Mouse (Mus musculus): ENCODE measurements around the gene Commd8. TPM values are rescaled to one million over a fixed set of nuclear protein-coding genes. Genes with fewer than 3 reads are reported as not detected.

Commd8 gene
- polyA plus RNA-seq, 1 experiment = 46.6 TPM

GRCm38 (mm10) chr5:72182804-72183203 lies 14.8 kb upstream of the Commd8 start:
- 31% methylated on average over 4 of the region's 4 CpGs for WGBS
- no peak for TF ChIP-seq POLR2A (IDR thresholded peaks at IDR 0.05; ENCODE audit: borderline replicate concordance, control insufficient read depth, low read depth, low read length)
- Histone ChIP-seq H3K27ac (ENCODE audit: control insufficient read depth, insufficient read depth, low read depth, low read length, poor library complexity) (peak overlapping the region; percentile 78), H3K4me3 (replicated peaks; ENCODE audit: control insufficient read depth, low read depth, low read length) (peak overlapping the region; percentile 58), H3K4me1 (ENCODE audit: control insufficient read depth, insufficient read depth, low read length) (peaks cover 10% of the 10 kb centered on the region)

DNA sequence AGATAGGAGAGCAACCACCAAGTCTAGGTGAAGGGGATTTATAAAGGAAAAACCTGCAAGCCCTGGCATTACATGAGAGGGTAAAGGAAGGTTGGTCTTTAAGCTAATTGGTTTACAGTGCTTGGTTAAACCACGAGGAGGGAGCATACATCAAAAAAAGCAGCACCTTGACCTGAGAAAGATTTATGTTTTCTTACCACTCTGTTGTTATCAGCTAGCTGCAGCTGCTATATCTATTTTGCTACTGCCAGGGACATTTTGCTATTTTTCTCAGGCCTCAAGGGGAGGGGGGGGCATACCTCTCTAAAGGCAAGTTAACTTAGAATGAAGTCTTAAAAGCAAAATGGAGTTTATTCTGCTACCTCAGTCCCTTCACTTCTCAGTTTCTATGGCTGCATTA lies 13.2 kb upstream of the Commd8 start:
- H3K4me1 ChIP-seq (ENCODE audit: control insufficient read depth, insufficient read depth, low read length) = peaks cover 10% of the 10 kb centered on the region
- no peak overlapping the region for H3K27ac ChIP-seq (ENCODE audit: control insufficient read depth, insufficient read depth, low read depth, low read length, poor library complexity)

GRCm38 (mm10) chr5:72175530-72175929 lies 7.5 kb upstream of the Commd8 start:
- 83% methylated on average over 7 of the region's 7 CpGs for WGBS
- H3K27ac ChIP-seq (ENCODE audit: control insufficient read depth, insufficient read depth, low read depth, low read length, poor library complexity) = no peak overlapping the region
- no peak overlapping the region for H3K4me3 ChIP-seq (replicated peaks; ENCODE audit: control insufficient read depth, low read depth, low read length)
- TF ChIP-seq CTCF (IDR thresholded peaks at IDR 0.05; ENCODE audit: control insufficient read depth, insufficient read depth, low read length) (no peak), POLR2A (IDR thresholded peaks at IDR 0.05; ENCODE audit: borderline replicate concordance, control insufficient read depth, low read depth, low read length) (no peak)
- no peaks in the 10 kb centered on the region for H3K4me1 ChIP-seq (ENCODE audit: control insufficient read depth, insufficient read depth, low read length)

More for the DNA sequence above, 13.2 kb upstream of the Commd8 start:
- no peak for TF ChIP-seq CTCF (IDR thresholded peaks at IDR 0.05; ENCODE audit: control insufficient read depth, insufficient read depth, low read length)
- TF ChIP-seq POLR2A (IDR thresholded peaks at IDR 0.05; ENCODE audit: borderline replicate concordance, control insufficient read depth, low read depth, low read length) = no peak
- no peak overlapping the region for H3K4me3 ChIP-seq (replicated peaks; ENCODE audit: control insufficient read depth, low read depth, low read length)
- 15% methylated on average over 1 of the region's 1 CpGs for WGBS

GRCm38 (mm10) chr5:72175050-72175449 lies 7.1 kb upstream of the Commd8 start:
- no peak overlapping the region for H3K4me3 ChIP-seq (replicated peaks; ENCODE audit: control insufficient read depth, low read depth, low read length)
- H3K27ac ChIP-seq (ENCODE audit: control insufficient read depth, insufficient read depth, low read depth, low read length, poor library complexity) = no peak overlapping the region
- TF ChIP-seq CTCF (IDR thresholded peaks at IDR 0.05; ENCODE audit: control insufficient read depth, insufficient read depth, low read length) = no peak
- TF ChIP-seq POLR2A (IDR thresholded peaks at IDR 0.05; ENCODE audit: borderline replicate concordance, control insufficient read depth, low read depth, low read length) = no peak
- H3K4me1 ChIP-seq (ENCODE audit: control insufficient read depth, insufficient read depth, low read length) = no peaks in the 10 kb centered on the region
- WGBS = 79% methylated on average over 4 of the region's 4 CpGs

DNA sequence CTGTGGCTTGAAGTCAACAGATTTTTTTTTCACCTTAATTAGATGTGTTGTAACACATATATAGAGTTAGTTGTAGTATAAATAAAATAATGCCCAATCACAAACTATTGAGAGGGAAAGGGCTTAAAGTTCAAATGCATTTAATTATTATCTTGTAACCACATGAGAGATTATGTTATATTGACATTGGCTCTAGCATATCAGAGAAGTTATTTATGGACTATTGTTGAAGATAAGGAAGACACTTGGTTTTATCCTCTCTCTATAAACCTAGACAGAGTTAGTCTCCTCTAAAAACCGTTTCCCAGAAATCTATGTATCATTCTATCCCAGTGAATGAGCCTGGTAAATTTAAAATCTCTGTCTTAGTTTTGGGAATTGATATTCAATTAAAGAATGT lies 5.5 kb upstream of the Commd8 start:
- H3K4me1 ChIP-seq (ENCODE audit: control insufficient read depth, insufficient read depth, low read length) = no peaks in the 10 kb centered on the region
- 64% methylated on average over 1 of the region's 1 CpGs for WGBS
- H3K27ac ChIP-seq (ENCODE audit: control insufficient read depth, insufficient read depth, low read depth, low read length, poor library complexity) = no peak overlapping the region
- H3K4me3 ChIP-seq (replicated peaks; ENCODE audit: control insufficient read depth, low read depth, low read length) = no peak overlapping the region
- TF ChIP-seq POLR2A (IDR thresholded peaks at IDR 0.05; ENCODE audit: borderline replicate concordance, control insufficient read depth, low read depth, low read length) = no peak

GRCm38 (mm10) chr5:72172675-72173074 lies 4.7 kb upstream of the Commd8 start:
- TF ChIP-seq POLR2A (IDR thresholded peaks at IDR 0.05; ENCODE audit: borderline replicate concordance, control insufficient read depth, low read depth, low read length) (no peak), CTCF (IDR thresholded peaks at IDR 0.05; ENCODE audit: control insufficient read depth, insufficient read depth, low read length) (no peak)
- no peak overlapping the region for H3K4me3 ChIP-seq (replicated peaks; ENCODE audit: control insufficient read depth, low read depth, low read length)
- H3K27ac ChIP-seq (ENCODE audit: control insufficient read depth, insufficient read depth, low read depth, low read length, poor library complexity) = no peak overlapping the region
- 39% methylated on average over 3 of the region's 3 CpGs for WGBS
- no peaks in the 10 kb centered on the region for H3K4me1 ChIP-seq (ENCODE audit: control insufficient read depth, insufficient read depth, low read length)

DNA sequence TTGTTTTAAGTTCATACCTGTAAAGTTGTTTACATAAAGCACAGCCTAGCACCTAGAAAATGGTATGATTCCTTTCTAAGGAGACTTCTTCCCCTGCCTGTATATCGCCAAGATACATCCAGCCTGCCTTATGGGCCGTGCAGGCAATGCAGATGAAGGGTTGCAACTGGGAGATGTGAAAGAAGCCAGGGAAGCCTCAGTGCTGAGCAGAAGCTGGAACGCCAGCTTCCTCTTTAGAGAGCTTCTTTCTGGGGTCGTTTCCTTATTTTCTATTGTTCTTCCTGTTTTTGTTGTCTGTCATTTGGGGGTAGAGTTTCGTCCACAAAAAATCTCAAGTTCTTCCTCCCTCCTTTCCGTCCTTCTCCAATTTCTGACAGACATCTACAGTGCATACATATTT lies 2.1 kb upstream of the Commd8 start:
- Histone ChIP-seq H3K27ac (ENCODE audit: control insufficient read depth, insufficient read depth, low read depth, low read length, poor library complexity) (no peak overlapping the region), H3K4me1 (ENCODE audit: control insufficient read depth, insufficient read depth, low read length) (no peaks in the 10 kb centered on the region; the same call in 1 of the 2 replicates), H3K4me3 (replicated peaks; ENCODE audit: control insufficient read depth, low read depth, low read length) (no peak overlapping the region)
- WGBS = 14% methylated on average over 6 of the region's 6 CpGs
- TF ChIP-seq CTCF (IDR thresholded peaks at IDR 0.05; ENCODE audit: control insufficient read depth, insufficient read depth, low read length) (no peak), POLR2A (IDR thresholded peaks at IDR 0.05; ENCODE audit: borderline replicate concordance, control insufficient read depth, low read depth, low read length) (no peak)

DNA sequence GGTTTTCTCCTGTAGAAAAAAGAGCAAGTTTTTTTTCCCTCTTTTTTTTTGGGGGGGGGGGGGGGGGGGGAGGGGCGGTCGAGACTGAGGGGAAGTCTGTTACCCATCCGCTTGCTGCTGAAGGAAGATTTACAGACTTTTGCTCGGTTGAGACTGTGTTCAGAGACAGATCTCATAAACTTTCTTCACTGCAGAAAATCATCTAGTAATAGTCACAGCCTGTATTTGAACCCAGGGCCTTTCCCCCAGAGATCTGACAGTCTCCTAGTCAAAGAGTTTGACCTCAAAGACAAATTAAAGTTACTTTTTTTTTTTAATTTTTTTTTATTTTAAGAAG lies 264 bp upstream of the Commd8 start:
- Histone ChIP-seq H3K27ac (ENCODE audit: control insufficient read depth, insufficient read depth, low read depth, low read length, poor library complexity) (no peak overlapping the region), H3K4me3 (replicated peaks; ENCODE audit: control insufficient read depth, low read depth, low read length) (no peak overlapping the region), H3K4me1 (ENCODE audit: control insufficient read depth, insufficient read depth, low read length) (no peaks in the 10 kb centered on the region; the same call in 1 of the 2 replicates)
- no peak for TF ChIP-seq CTCF (IDR thresholded peaks at IDR 0.05; ENCODE audit: control insufficient read depth, insufficient read depth, low read length)
- no peak for TF ChIP-seq POLR2A (IDR thresholded peaks at IDR 0.05; ENCODE audit: borderline replicate concordance, control insufficient read depth, low read depth, low read length)
- 0% methylated on average over 4 of the region's 4 CpGs for WGBS

DNA sequence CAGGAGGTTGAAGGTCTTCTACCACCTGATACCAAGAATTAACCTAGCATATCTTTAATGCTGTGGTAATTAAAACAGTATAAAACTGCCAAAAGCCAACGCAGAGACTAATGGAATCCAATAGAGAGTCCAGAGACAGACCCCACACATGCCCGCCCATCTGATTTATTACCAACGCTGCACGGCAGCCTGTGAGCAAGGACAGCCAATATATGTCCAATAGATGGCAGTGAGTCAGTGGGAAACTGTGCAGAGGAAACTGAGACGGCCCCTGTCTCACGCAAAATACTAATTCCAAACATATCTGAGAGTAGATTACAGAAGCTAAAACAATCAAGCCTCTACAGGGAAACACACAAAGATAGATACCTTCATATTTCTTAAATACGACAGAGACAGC lies 3.6 kb downstream of the Commd8 start:
- Histone ChIP-seq H3K27ac (ENCODE audit: control insufficient read depth, insufficient read depth, low read depth, low read length, poor library complexity) (no peak overlapping the region), H3K4me1 (ENCODE audit: control insufficient read depth, insufficient read depth, low read length) (peaks cover 8% of the 10 kb centered on the region), H3K4me3 (replicated peaks; ENCODE audit: control insufficient read depth, low read depth, low read length) (no peak overlapping the region)
- WGBS = 76% methylated on average over 7 of the region's 7 CpGs
- TF ChIP-seq CTCF (IDR thresholded peaks at IDR 0.05; ENCODE audit: control insufficient read depth, insufficient read depth, low read length) = no peak
